Mouse (Mus musculus) c-Kit-positive CD71-positive TER-119-positive erythroid progenitor cells, embryonic 14.5 days (primary cell): Measurements from ENCODE around the gene Aox2.
A peak's percentile ranks its signal among the peaks of the same experiment; 100 is the strongest.

Experiments
- DNase-seq: peaks from one replicate; pipeline ENCODE4 v3.0.0-alpha.2; 2013; ENCODE audit warnings: low spot score

Gene Aox2

GRCm38 (mm10) chr1:58288091-58288490 lies 10.0 kb downstream of the Aox2 start:
- DNase-seq = no peak

- no peak for DNase-seq
Observed at GRCm38 (mm10) chr1:58289863-58290469, 11.8 kb downstream of the Aox2 start.

- DNase-seq = no peak
Observed at GRCm38 (mm10) chr1:58291394-58292300, 13.5 kb downstream of the Aox2 start.

- DNase-seq = no peak
Observed at GRCm38 (mm10) chr1:58294730-58295129, 16.6 kb downstream of the Aox2 start.

- DNase-seq = peak; percentile 32
Observed at GRCm38 (mm10) chr1:58296278-58296677, 18.2 kb downstream of the Aox2 start.

GRCm38 (mm10) chr1:58296821-58297220 lies 18.7 kb downstream of the Aox2 start:
- DNase-seq = no peak

- DNase-seq = no peak
Observed at GRCm38 (mm10) chr1:58298347-58298746, 20.2 kb downstream of the Aox2 start.

GRCm38 (mm10) chr1:58301073-58301472 lies 22.9 kb downstream of the Aox2 start:
- DNase-seq = no peak

- no peak for DNase-seq
Observed at GRCm38 (mm10) chr1:58302015-58302414, 23.9 kb downstream of the Aox2 start.

- DNase-seq = no peak
Observed at GRCm38 (mm10) chr1:58303009-58303408, 24.9 kb downstream of the Aox2 start.

- DNase-seq = no peak
Observed at GRCm38 (mm10) chr1:58303726-58304125, 25.6 kb downstream of the Aox2 start.

GRCm38 (mm10) chr1:58304296-58304695 lies 26.2 kb downstream of the Aox2 start:
- no peak for DNase-seq

- DNase-seq = no peak
Observed at GRCm38 (mm10) chr1:58307181-58307580, 29.1 kb downstream of the Aox2 start.

GRCm38 (mm10) chr1:58308594-58308993 lies 30.5 kb downstream of the Aox2 start:
- no peak for DNase-seq

GRCm38 (mm10) chr1:58309853-58310252 lies 31.7 kb downstream of the Aox2 start:
- no peak for DNase-seq

- DNase-seq = no peak
Observed at GRCm38 (mm10) chr1:58311221-58311864, 33.2 kb downstream of the Aox2 start.

- no peak for DNase-seq
Observed at GRCm38 (mm10) chr1:58313173-58313572, 35.0 kb downstream of the Aox2 start.

GRCm38 (mm10) chr1:58315532-58315931 lies 37.4 kb downstream of the Aox2 start:
- no peak for DNase-seq

- no peak for DNase-seq
Observed at GRCm38 (mm10) chr1:58333222-58333621, 55.1 kb downstream of the Aox2 start.

GRCm38 (mm10) chr1:58339901-58340300 lies 61.8 kb downstream of the Aox2 start:
- DNase-seq = no peak

- DNase-seq = no peak
Observed at GRCm38 (mm10) chr1:58341576-58341975, 63.5 kb downstream of the Aox2 start.

GRCm38 (mm10) chr1:58343861-58344260 lies 65.7 kb downstream of the Aox2 start:
- DNase-seq = no peak

- no peak for DNase-seq
Observed at GRCm38 (mm10) chr1:58344570-58344969, 66.4 kb downstream of the Aox2 start.
